Mouse (Mus musculus) gastrocnemius, postnatal 10 days (tissue): ENCODE data around the gene Rrm1. TPM values are rescaled to one million over a fixed set of nuclear protein-coding genes. Genes with fewer than 3 reads are reported as not detected.

Experiments used
- total RNA-seq, 2 experiments: library from RNA; stranded (reverse); gene quantifications; 2 replicates each; pipeline ENCODE4 v1.2.3; 2021

The Rrm1 gene
- total RNA-seq, 2 experiments from 2014 or later = 25.5 to 30.0 TPM

Other genes starting within 250 kb of the Rrm1 start
- gene Nup98, start 231.5 kb upstream of the Rrm1 start, total RNA-seq = 10 to 100 TPM; 25.1 to 31.5 TPM
- gene Pgap2, start 231.5 kb upstream of the Rrm1 start, total RNA-seq = 10 to 100 TPM; 35.9 to 40.7 TPM
- gene Rhog, start 185.6 kb upstream of the Rrm1 start, total RNA-seq = 10 to 100 TPM; 23.9 to 30.1 TPM
- 100 to 1,000 TPM; 219 to 233 TPM for gene Stim1, start 173.9 kb upstream of the Rrm1 start, total RNA-seq
- not detected for gene Olfr543, start 40.0 kb downstream of the Rrm1 start, total RNA-seq
- gene Olfr544, start 46.6 kb downstream of the Rrm1 start, total RNA-seq = not detected
- not detected for gene Olfr545, start 57.9 kb downstream of the Rrm1 start, total RNA-seq
- not detected for gene Olfr547, start 93.1 kb downstream of the Rrm1 start, total RNA-seq
- not detected for gene Olfr548-ps1, start 99.2 kb downstream of the Rrm1 start, total RNA-seq
- not detected for gene Olfr549, start 108.2 kb downstream of the Rrm1 start, total RNA-seq
- 1 to 10 TPM; 4.4 to 4.6 TPM for gene Trim21, start 123.8 kb downstream of the Rrm1 start, total RNA-seq
- under 1 TPM; 0.09 TPM for gene Olfr550, start 129.7 kb downstream of the Rrm1 start, total RNA-seq
- not detected for gene Olfr551, start 150.2 kb downstream of the Rrm1 start, total RNA-seq
- under 1 TPM in 1 of 2 experiments, not detected in 1; 0.07 TPM for gene Olfr552, start 156.1 kb downstream of the Rrm1 start, total RNA-seq
- not detected for gene Olfr553, start 176.5 kb downstream of the Rrm1 start, total RNA-seq
- not detected for gene Olfr554, start 196.7 kb downstream of the Rrm1 start, total RNA-seq
- gene Olfr555, start 217.1 kb downstream of the Rrm1 start, total RNA-seq = not detected
- gene Olfr556, start 223.2 kb downstream of the Rrm1 start, total RNA-seq = not detected
- 1 to 10 TPM; 4.7 to 6.6 TPM for gene Trim68, start 245.6 kb downstream of the Rrm1 start, total RNA-seq